Mouse (Mus musculus): ENCODE results near the gene Olfr315. TPM values are rescaled to one million over a fixed set of nuclear protein-coding genes. Genes with fewer than 3 reads are reported as not detected.
"Not testable (repeated sequence)": the region's sequence is repeated elsewhere in the genome, so short reads cannot be mapped to it uniquely, and the experiment has no call there.

The Olfr315 gene
- polyA plus RNA-seq, 1 experiment from 2014 or later, result not detected

DNA sequence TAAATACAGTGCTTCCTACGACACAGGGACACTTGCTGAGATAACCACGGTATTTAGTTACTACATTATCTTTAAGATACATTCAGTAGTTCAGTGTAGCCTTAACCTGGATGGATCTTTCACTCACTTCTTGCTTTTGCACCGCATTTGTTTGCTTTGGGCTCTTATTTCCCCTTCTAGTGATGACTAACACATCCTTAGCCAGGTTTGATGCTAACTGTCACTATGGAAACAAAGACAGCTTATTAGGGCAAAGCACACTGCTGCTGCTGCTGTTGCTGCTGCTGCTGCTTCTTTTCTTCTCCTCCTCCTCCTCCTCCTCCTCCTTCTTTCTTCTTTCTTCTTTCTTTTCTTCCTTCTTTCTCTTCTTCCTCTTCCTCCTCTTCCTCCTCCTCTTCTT is 16.5 kb downstream of the Olfr315 start:
- H3K4me1 ChIP-seq (replicated peaks), result no peaks in the 10 kb centered on the region
- 32% methylated on average over 3 of the region's 3 CpGs for WGBS
- H3K9me3 ChIP-seq (replicated peaks), result no peaks in the 10 kb centered on the region
- H3K9ac ChIP-seq, result no peak overlapping the region
- ATAC-seq (ENCODE audit: insufficient number of reproducible peaks, low FRiP score), result no peak
- no peaks in the 10 kb centered on the region for H3K36me3 ChIP-seq
- no peak overlapping the region for H3K4me3 ChIP-seq
- no peaks in the 10 kb centered on the region for H3K27me3 ChIP-seq (replicated peaks)
- no peak overlapping the region for H3K4me2 ChIP-seq
- H3K27ac ChIP-seq (ENCODE audit: poor library complexity, severe bottlenecking), result no peak overlapping the region

DNA sequence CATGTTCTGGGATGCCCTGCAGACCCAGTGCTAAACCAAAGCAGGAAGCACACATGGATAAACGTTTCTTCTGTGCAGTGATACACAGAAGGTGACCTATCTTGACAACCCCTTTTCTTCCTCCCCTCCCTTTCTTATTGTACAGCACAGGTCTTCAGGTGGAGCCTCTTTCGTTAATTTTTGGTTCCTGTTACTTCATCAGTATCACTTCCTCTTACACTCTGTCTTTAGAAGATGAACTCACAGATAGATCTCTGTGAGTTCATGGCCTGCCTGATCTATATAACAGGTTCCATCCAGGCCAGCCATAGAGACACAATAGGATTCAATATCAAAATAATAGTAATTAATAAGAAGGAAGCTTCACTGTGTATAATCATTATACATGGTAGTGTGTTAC is 17.1 kb downstream of the Olfr315 start:
- Histone ChIP-seq H3K36me3 (no peaks in the 10 kb centered on the region), H3K4me2 (no peak overlapping the region), H3K9ac (no peak overlapping the region), H3K4me3 (no peak overlapping the region), H3K27me3 (replicated peaks) (no peaks in the 10 kb centered on the region), H3K27ac (ENCODE audit: poor library complexity, severe bottlenecking) (no peak overlapping the region), H3K9me3 (replicated peaks) (no peaks in the 10 kb centered on the region), H3K4me1 (replicated peaks) (no peaks in the 10 kb centered on the region)
- no peak for ATAC-seq (ENCODE audit: insufficient number of reproducible peaks, low FRiP score)
- 39% methylated on average over 2 of the region's 2 CpGs for WGBS

DNA sequence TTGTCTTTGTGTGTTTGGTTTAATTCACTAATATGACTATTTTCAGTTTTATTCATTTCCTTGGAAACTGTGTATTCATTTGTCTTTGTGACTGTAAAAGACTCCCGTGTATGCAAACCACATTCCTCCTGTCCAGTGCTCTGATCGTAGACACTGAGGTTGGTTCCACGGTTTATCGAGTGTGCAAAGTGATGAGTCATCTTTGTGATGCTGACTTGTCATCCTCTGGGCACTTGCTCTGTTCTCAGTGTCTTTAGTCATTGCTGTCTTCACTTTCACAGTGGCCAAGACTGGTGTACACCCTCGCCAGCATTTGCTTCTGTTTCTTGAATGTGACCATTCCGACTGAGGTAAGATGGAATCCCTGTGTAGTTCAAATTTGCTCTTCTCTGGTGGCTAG is 17.7 kb downstream of the Olfr315 start:
- Histone ChIP-seq H3K27me3 (replicated peaks) (no peaks in the 10 kb centered on the region), H3K9ac (no peak overlapping the region), H3K4me3 (no peak overlapping the region), H3K9me3 (replicated peaks) (no peaks in the 10 kb centered on the region), H3K36me3 (no peaks in the 10 kb centered on the region), H3K27ac (ENCODE audit: poor library complexity, severe bottlenecking) (no peak overlapping the region), H3K4me2 (no peak overlapping the region), H3K4me1 (replicated peaks) (no peaks in the 10 kb centered on the region)
- WGBS, result 69% methylated on average over 6 of the region's 6 CpGs
- ATAC-seq (ENCODE audit: insufficient number of reproducible peaks, low FRiP score), result no peak

DNA sequence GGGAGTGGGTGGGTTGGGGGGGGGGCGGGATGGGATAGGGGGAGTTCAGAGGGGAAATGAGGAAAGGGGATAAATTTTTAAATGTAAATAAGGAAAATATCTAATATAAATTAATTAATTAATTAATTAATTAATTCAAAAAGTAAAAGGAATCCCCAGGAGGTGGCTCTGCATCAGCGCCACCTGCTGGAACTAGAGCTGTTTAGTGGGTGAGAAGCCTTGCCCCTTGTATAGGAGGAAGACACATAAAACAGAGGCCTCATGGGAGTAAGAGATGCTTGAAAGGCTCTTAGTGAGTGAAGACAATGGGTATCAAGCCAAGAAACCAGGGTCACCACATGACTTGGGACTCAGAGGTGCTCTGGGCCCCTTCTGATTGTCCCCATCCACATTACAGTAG is 22.9 kb downstream of the Olfr315 start:
- no peak overlapping the region for H3K4me3 ChIP-seq
- peaks cover 4% of the 10 kb centered on the region; the same call in 1 of the 2 replicates for H3K27me3 ChIP-seq (replicated peaks)
- H3K36me3 ChIP-seq, result no peaks in the 10 kb centered on the region
- ATAC-seq (ENCODE audit: insufficient number of reproducible peaks, low FRiP score), result no peak
- no peak overlapping the region for H3K27ac ChIP-seq (ENCODE audit: poor library complexity, severe bottlenecking)
- H3K4me1 ChIP-seq (replicated peaks), result no peaks in the 10 kb centered on the region
- H3K9ac ChIP-seq, result no peak overlapping the region
- 79% methylated on average over 2 of the region's 2 CpGs for WGBS
- H3K9me3 ChIP-seq (replicated peaks), result no peaks in the 10 kb centered on the region
- no peak overlapping the region for H3K4me2 ChIP-seq

DNA sequence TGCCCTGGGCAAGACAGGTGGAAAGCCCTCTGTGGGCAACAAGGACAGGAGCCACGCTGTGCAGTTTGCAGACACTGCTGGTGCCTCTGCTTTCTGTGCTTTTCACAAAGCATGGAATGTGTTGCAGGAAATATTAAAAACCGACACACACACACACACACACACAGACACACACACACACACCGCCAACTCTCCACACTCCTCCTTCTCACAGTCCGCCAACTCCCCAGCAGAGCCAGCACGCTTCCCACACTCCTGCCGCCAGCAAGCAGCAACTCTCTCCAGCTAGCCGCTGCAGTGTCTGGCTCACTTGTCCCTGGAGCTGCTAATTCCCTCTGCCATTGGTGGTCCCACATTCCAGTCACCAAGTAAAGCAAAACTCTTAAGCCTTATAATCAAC is 23.9 kb downstream of the Olfr315 start:
- 0 out of 2 replicates have a peak, but pooled peaks cover 4% of the 10 kb centered on the region for H3K4me1 ChIP-seq (replicated peaks)
- no peak overlapping the region for H3K4me2 ChIP-seq
- no peak overlapping the region for H3K27ac ChIP-seq (ENCODE audit: poor library complexity, severe bottlenecking)
- no peak overlapping the region for H3K4me3 ChIP-seq
- WGBS, result 66% methylated on average over 7 of the region's 7 CpGs
- no peak overlapping the region for H3K9ac ChIP-seq
- H3K27me3 ChIP-seq (replicated peaks), result peaks cover 4% of the 10 kb centered on the region; the same call in 1 of the 2 replicates
- no peaks in the 10 kb centered on the region for H3K36me3 ChIP-seq
- no peak for ATAC-seq (ENCODE audit: insufficient number of reproducible peaks, low FRiP score)
- H3K9me3 ChIP-seq (replicated peaks), result no peaks in the 10 kb centered on the region

DNA sequence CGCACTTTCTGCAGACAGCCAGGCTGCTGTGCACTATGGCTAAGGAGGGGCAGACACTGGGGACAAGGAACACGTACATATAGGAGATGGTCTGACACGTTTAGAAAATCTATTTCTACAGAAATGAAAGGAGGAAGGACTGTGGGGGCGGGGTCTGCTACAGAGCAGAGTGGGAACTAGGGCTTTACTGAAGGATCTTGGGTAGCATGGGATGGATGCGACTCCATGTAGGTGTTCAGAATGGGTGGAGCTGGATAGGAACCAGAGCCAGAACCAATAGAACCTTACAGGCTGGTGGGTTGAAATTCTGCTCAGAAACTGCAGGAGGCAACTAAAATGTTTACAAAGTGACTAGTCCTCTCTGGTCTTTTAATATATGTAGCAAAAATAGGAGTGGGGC is 26.8 kb downstream of the Olfr315 start:
- Histone ChIP-seq H3K27me3 (replicated peaks) (peaks cover 4% of the 10 kb centered on the region; the same call in 1 of the 2 replicates), H3K4me3 (no peak overlapping the region), H3K27ac (ENCODE audit: poor library complexity, severe bottlenecking) (no peak overlapping the region), H3K9me3 (replicated peaks) (no peaks in the 10 kb centered on the region), H3K4me2 (no peak overlapping the region), H3K9ac (no peak overlapping the region), H3K4me1 (replicated peaks) (0 out of 2 replicates have a peak, but pooled peaks cover 10% of the 10 kb centered on the region), H3K36me3 (no peaks in the 10 kb centered on the region)
- 72% methylated on average over 5 of the region's 5 CpGs for WGBS
- ATAC-seq (ENCODE audit: insufficient number of reproducible peaks, low FRiP score), result no peak

DNA sequence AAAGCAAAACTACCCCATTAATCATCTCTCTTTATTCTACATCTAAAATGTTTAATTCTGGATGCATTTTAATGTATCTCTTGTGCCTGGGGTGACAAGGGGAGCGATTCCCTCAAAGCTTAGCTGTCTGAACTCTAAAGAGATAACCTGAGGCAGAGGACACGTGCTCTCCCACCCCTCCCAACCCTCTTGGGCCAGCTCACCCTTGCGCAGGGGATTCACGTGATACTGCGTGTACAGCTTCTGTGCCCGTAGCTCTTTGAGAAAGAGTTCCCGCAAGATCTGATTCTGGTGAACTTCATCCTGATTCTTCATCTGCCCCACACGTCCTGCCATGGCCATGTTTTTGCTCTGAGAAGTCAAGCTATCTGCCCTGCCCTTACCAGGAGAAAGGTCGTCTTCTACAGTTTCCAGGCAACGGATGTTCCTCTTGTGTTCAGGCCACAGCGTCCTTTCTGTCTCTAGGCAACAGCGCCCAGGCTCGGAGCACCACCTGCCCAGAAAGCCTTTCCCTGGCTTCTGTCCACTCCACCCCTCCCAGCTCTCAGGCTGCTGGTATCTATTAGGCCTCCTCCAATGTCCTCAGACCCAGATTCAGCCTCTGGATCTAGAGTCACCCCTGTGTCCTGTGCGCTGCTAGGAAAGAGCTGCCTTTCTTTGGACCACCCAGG is 28.7 kb downstream of the Olfr315 start, which contains the start of gene Fam183b:
Fam183b (minus strand) TSS at position 403 of the 671 bp plus-strand sequence.
- H3K4me3 ChIP-seq, result no peak within 1 kb of the TSS
- 41% methylated on average over 14 of the region's 14 CpGs for WGBS
- H3K4me2 ChIP-seq, result peak within 1 kb of the TSS; percentile 40; the same call in 1 of the 2 replicates
- H3K9me3 ChIP-seq (replicated peaks), result no peaks in the 10 kb centered on the region
- peaks cover 4% of the 10 kb centered on the region; the same call in 1 of the 2 replicates for H3K27me3 ChIP-seq (replicated peaks)
- H3K4me1 ChIP-seq (replicated peaks), result 0 out of 2 replicates have a peak, but pooled peaks cover 10% of the 10 kb centered on the region
- no peaks in the 10 kb centered on the region for H3K36me3 ChIP-seq
- no peak within 1 kb of the TSS for H3K9ac ChIP-seq
- peak; percentile 42; the same call in 1 of the 2 replicates for ATAC-seq (ENCODE audit: insufficient number of reproducible peaks, low FRiP score)
- H3K27ac ChIP-seq (ENCODE audit: poor library complexity, severe bottlenecking), result no peak within 1 kb of the TSS

DNA sequence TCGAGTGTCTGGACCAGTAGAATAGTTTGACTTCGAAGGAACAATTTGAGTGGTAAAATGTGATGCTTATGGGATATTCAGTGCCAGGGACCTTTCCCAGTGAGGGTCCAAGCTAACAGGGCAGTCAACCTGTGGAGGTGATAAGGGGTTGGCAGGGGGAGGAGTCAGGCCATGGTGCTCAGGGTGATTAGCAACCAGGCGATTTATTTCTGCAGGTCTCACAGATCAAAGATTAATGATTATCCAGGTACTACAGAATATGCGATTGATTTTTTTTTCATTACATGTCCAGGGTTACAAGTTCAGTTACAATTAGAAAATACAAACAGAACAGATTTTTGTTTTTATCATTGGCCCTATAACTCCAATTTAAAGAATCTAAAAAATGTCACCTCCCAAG is 30.9 kb downstream of the Olfr315 start:
- ATAC-seq (ENCODE audit: insufficient number of reproducible peaks, low FRiP score), result no peak
- H3K36me3 ChIP-seq, result no peaks in the 10 kb centered on the region
- no peak overlapping the region for H3K4me2 ChIP-seq
- WGBS, result 67% methylated on average over 4 of the region's 4 CpGs
- H3K4me1 ChIP-seq (replicated peaks), result 0 out of 2 replicates have a peak, but pooled peaks cover 10% of the 10 kb centered on the region
- no peak overlapping the region for H3K9ac ChIP-seq
- H3K27ac ChIP-seq (ENCODE audit: poor library complexity, severe bottlenecking), result no peak overlapping the region
- H3K27me3 ChIP-seq (replicated peaks), result peaks cover 3% of the 10 kb centered on the region; the same call in 1 of the 2 replicates
- no peak overlapping the region for H3K4me3 ChIP-seq
- no peaks in the 10 kb centered on the region for H3K9me3 ChIP-seq (replicated peaks)

DNA sequence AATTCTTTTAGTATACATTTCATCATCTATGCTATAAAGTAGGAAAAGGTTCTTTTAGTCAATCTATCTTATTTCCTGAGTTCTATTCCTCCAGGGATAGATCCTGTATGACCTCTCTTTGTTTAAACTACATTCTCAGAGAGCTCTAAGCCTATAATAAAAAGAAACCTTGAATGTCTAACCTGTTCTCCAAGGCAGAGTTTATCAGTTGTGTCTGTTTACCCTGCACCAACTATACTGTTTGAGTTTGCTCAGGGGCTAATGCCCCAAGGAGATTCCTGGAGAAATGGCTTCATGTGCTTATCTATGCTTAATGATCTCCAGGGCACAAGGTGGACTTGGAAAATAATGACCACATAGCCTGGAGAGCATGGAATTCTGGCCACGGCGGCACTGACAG is 31.4 kb downstream of the Olfr315 start:
- Histone ChIP-seq H3K4me3 (no peak overlapping the region), H3K4me2 (no peak overlapping the region), H3K9ac (no peak overlapping the region), H3K4me1 (replicated peaks) (0 out of 2 replicates have a peak, but pooled peaks cover 10% of the 10 kb centered on the region), H3K27me3 (replicated peaks) (no peaks in the 10 kb centered on the region), H3K9me3 (replicated peaks) (no peaks in the 10 kb centered on the region), H3K27ac (ENCODE audit: poor library complexity, severe bottlenecking) (no peak overlapping the region), H3K36me3 (no peaks in the 10 kb centered on the region)
- no peak for ATAC-seq (ENCODE audit: insufficient number of reproducible peaks, low FRiP score)
- WGBS, result 57% methylated on average over 2 of the region's 2 CpGs

DNA sequence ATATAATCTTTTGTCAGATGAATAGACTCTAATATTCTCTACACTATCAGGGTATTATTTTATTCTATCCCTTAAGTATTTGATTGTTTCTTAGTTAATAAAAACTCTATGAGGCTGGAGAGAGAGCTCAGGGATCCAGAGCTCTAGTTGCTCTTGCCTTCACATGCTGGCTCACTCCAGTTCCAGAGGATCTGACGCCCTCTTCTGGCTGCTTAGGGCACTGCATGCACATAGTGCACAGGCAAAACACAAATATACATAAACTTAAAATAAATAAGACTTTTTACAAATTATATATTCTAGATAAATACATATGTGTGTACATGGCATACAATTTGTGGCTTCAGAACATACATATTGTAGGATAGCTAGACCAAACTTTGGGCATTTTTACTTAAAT is 39.0 kb downstream of the Olfr315 start:
- H3K4me3 ChIP-seq, result no peak overlapping the region
- H3K4me1 ChIP-seq (replicated peaks), result no peaks in the 10 kb centered on the region
- no peak overlapping the region for H3K9ac ChIP-seq
- no peak overlapping the region for H3K4me2 ChIP-seq
- H3K27me3 ChIP-seq (replicated peaks), result no peaks in the 10 kb centered on the region
- no peaks in the 10 kb centered on the region for H3K36me3 ChIP-seq
- ATAC-seq (ENCODE audit: insufficient number of reproducible peaks, low FRiP score), result no peak
- no peak overlapping the region for H3K27ac ChIP-seq (ENCODE audit: poor library complexity, severe bottlenecking)
- H3K9me3 ChIP-seq (replicated peaks), result no peaks in the 10 kb centered on the region
- WGBS, result 5% methylated on average over 1 of the region's 1 CpGs

DNA sequence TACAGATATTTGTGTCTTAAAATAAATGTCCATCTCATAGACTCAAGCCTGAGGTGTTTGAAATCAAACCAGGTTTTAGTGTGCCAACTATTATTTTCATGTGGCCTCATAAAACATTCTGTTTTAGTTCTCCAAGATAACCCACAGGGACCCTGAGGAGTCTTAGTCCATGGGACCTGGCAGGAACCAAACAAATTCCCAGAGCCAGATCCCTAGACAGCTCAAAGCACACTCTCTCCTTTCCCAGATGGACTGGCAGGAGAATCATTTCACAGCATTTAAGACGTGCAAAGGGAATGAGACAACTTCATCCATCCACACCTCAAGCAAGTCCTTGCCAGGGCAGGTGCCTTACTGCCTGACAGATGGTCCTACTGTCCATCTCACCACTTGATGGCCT is 41.7 kb downstream of the Olfr315 start, which contains the start of gene Olfr313:
Olfr313 (plus strand) TSS at position 301 of the 400 bp plus-strand sequence.
- H3K4me2 ChIP-seq; H3K9me3 ChIP-seq (replicated peaks); H3K27me3 ChIP-seq (replicated peaks); H3K27ac ChIP-seq (ENCODE audit: poor library complexity, severe bottlenecking); H3K36me3 ChIP-seq; ATAC-seq (ENCODE audit: insufficient number of reproducible peaks, low FRiP score); H3K4me3 ChIP-seq; H3K4me1 ChIP-seq (replicated peaks); H3K9ac ChIP-seq: not testable (repeated sequence)
- WGBS, result 66% methylated on average over 1 of the region's 1 CpGs

DNA sequence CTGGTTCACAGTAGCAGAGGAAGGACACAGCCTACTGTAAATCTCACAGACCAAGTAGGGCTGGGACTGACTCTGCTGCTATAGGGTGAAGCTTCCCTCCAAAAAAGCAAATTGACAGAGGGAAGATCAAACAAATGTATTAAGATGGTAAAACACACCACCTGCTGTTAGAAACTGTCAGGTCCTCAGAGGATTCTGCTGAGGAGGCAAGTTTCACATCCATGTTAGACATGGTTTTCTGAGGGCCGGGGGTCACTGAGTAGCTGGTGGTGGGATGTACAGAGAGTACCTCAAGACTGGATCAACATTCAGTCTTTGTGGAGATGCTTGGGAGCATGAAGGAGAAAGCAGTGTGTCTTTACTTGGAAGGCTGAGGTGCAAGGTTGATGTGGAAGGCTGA is 42.7 kb downstream of the Olfr315 start:
- ATAC-seq (ENCODE audit: insufficient number of reproducible peaks, low FRiP score), result no peak

More for the DNA sequence above, 42.7 kb downstream of the Olfr315 start:
- H3K4me3 ChIP-seq, result no peak overlapping the region
- no peaks in the 10 kb centered on the region for H3K4me1 ChIP-seq (replicated peaks)
- no peak overlapping the region for H3K9ac ChIP-seq
- no peaks in the 10 kb centered on the region for H3K9me3 ChIP-seq (replicated peaks)
- H3K27ac ChIP-seq (ENCODE audit: poor library complexity, severe bottlenecking), result no peak overlapping the region
- no peaks in the 10 kb centered on the region for H3K36me3 ChIP-seq
- 80% methylated on average over 1 of the region's 1 CpGs for WGBS
- H3K27me3 ChIP-seq (replicated peaks), result no peaks in the 10 kb centered on the region
- H3K4me2 ChIP-seq, result no peak overlapping the region

All from heart, embryonic 12.5 days (tissue).